Mouse (Mus musculus): ENCODE results near the gene Mx1. TPM values are rescaled to one million over a fixed set of nuclear protein-coding genes. Genes with fewer than 3 reads are reported as not detected.

Mx1 gene
- polyA plus RNA-seq, 1 experiment from 2014 or later, result not detected

DNA sequence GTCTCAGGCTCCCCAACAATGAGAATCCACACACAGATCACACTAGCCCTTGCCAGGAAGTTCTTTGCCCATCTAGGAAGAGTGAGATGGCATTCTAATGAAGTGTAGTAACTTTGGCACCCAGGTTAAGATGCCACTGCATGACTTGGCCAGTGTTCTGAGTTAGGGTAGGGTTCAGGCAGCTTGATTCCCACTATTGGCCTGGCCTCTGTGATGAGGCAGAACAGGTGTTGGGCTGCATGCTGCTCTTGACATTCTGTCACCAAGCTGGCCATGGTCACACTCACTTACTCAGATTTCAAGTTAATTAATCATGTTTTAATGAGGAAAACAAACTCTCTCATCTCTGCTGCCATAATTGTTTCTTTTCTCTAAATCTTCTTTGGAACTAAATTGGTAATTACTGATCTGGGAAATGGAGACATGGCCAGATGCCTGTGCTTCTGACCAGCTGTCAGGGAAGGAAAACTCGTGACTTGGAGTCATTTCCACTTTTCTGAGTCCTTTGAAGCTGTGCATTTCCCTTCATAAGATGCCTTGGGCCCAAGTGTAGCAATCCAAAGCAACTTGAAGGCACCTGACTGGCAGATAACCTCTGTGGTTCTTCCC, 25.2 kb downstream of the Mx1 start:
- H3K4me1 ChIP-seq (ENCODE audit: control insufficient read depth, insufficient read depth, low read length), result no peaks in the 10 kb centered on the region
- no peak overlapping the region for H3K4me3 ChIP-seq (ENCODE audit: low read depth, low read length)
- no peaks in the 10 kb centered on the region for H3K9me3 ChIP-seq (replicated peaks; ENCODE audit: control insufficient read depth, low read length)
- no peak overlapping the region for H3K9ac ChIP-seq (ENCODE audit: low read depth, low read length)
- no peak overlapping the region for H3K4me2 ChIP-seq
- ATAC-seq (replicated peaks; ENCODE audit: insufficient number of reproducible peaks, low FRiP score, low TSS enrichment), result no peak
- WGBS (ENCODE audit: insufficient replicate concordance), result 46% methylated on average over 1 of the region's 1 CpGs
- H3K27me3 ChIP-seq (ENCODE audit: control insufficient read depth, insufficient read depth, low read length), result no peaks in the 10 kb centered on the region
- H3K27ac ChIP-seq (ENCODE audit: low read depth, low read length), result no peak overlapping the region
- H3K36me3 ChIP-seq (ENCODE audit: control insufficient read depth, insufficient read depth, low read length), result no peaks in the 10 kb centered on the region

GRCm38 (mm10) chr16:97434206-97434605, 28.5 kb downstream of the Mx1 start:
- 75% methylated on average over 2 of the region's 2 CpGs for WGBS (ENCODE audit: insufficient replicate concordance)

DNA sequence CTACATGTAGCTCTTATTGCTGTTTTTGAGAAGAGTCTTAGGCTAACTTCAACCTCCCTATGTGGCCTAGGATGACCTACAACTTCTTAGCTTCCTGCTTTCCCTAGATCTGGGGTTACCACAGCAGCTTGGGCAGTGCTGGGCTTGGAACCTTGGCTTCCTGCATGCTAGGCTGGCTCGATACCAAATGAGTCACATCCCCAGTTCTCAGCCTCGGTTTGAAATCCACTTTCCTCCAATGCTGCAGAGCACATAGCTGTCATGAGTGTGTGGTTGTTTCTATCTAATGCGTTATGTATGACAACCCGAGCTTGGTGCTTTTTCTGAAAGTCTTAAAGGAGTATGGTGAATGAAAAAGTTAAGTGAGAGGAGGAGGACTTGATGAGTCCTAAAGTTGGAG, 31.4 kb downstream of the Mx1 start:
- H3K4me1 ChIP-seq (ENCODE audit: control insufficient read depth, insufficient read depth, low read length), result no peaks in the 10 kb centered on the region
- no peak overlapping the region for H3K4me3 ChIP-seq (ENCODE audit: low read depth, low read length)
- H3K4me2 ChIP-seq, result no peak overlapping the region
- WGBS (ENCODE audit: insufficient replicate concordance), result 63% methylated on average over 4 of the region's 4 CpGs
- no peak overlapping the region for H3K9ac ChIP-seq (ENCODE audit: low read depth, low read length)
- no peaks in the 10 kb centered on the region for H3K36me3 ChIP-seq (ENCODE audit: control insufficient read depth, insufficient read depth, low read length)
- no peaks in the 10 kb centered on the region for H3K9me3 ChIP-seq (replicated peaks; ENCODE audit: control insufficient read depth, low read length)
- H3K27ac ChIP-seq (ENCODE audit: low read depth, low read length), result no peak overlapping the region
- ATAC-seq (replicated peaks; ENCODE audit: insufficient number of reproducible peaks, low FRiP score, low TSS enrichment), result no peak
- H3K27me3 ChIP-seq (ENCODE audit: control insufficient read depth, insufficient read depth, low read length), result no peaks in the 10 kb centered on the region

More at GRCm38 (mm10) chr16:97434206-97434605, 28.5 kb downstream of the Mx1 start:
- Histone ChIP-seq H3K9me3 (replicated peaks; ENCODE audit: control insufficient read depth, low read length) (no peaks in the 10 kb centered on the region), H3K27me3 (ENCODE audit: control insufficient read depth, insufficient read depth, low read length) (no peaks in the 10 kb centered on the region), H3K9ac (ENCODE audit: low read depth, low read length) (no peak overlapping the region), H3K4me2 (no peak overlapping the region), H3K4me1 (ENCODE audit: control insufficient read depth, insufficient read depth, low read length) (no peaks in the 10 kb centered on the region), H3K27ac (ENCODE audit: low read depth, low read length) (no peak overlapping the region), H3K36me3 (ENCODE audit: control insufficient read depth, insufficient read depth, low read length) (no peaks in the 10 kb centered on the region), H3K4me3 (ENCODE audit: low read depth, low read length) (no peak overlapping the region)
- ATAC-seq (replicated peaks; ENCODE audit: insufficient number of reproducible peaks, low FRiP score, low TSS enrichment), result no peak

DNA sequence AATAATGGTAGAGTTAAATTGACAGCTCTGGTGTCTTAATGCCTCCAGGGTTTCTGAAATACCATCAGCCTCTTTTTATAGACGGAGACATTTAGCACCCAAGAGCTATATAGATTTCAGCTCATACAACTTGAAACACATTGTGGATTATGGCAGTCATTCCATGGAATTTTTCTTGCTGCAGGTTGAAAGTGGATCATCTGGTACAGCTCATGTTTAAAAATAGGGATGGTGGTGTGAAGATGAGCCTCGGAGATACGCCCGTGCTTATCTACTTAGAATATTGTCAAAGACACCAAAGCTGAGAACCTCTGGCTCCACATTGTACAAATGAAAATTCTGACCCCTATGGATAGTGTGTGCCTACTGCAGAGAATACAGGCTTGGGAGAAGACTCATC, 32.6 kb downstream of the Mx1 start:
- Histone ChIP-seq H3K9me3 (replicated peaks; ENCODE audit: control insufficient read depth, low read length) (no peaks in the 10 kb centered on the region), H3K4me1 (ENCODE audit: control insufficient read depth, insufficient read depth, low read length) (no peaks in the 10 kb centered on the region), H3K9ac (ENCODE audit: low read depth, low read length) (no peak overlapping the region), H3K36me3 (ENCODE audit: control insufficient read depth, insufficient read depth, low read length) (no peaks in the 10 kb centered on the region), H3K27me3 (ENCODE audit: control insufficient read depth, insufficient read depth, low read length) (no peaks in the 10 kb centered on the region), H3K4me2 (no peak overlapping the region), H3K4me3 (ENCODE audit: low read depth, low read length) (no peak overlapping the region), H3K27ac (ENCODE audit: low read depth, low read length) (no peak overlapping the region)
- WGBS (ENCODE audit: insufficient replicate concordance), result 86% methylated on average over 4 of the region's 4 CpGs
- ATAC-seq (replicated peaks; ENCODE audit: insufficient number of reproducible peaks, low FRiP score, low TSS enrichment), result no peak

- no peaks in the 10 kb centered on the region for H3K36me3 ChIP-seq (ENCODE audit: control insufficient read depth, insufficient read depth, low read length)
- no peaks in the 10 kb centered on the region for H3K27me3 ChIP-seq (ENCODE audit: control insufficient read depth, insufficient read depth, low read length)
- H3K4me1 ChIP-seq (ENCODE audit: control insufficient read depth, insufficient read depth, low read length), result no peaks in the 10 kb centered on the region
- ATAC-seq (replicated peaks; ENCODE audit: insufficient number of reproducible peaks, low FRiP score, low TSS enrichment), result no peak
- 73% methylated on average over 3 of the region's 3 CpGs for WGBS (ENCODE audit: insufficient replicate concordance)
- H3K4me2 ChIP-seq, result no peak overlapping the region
- no peak overlapping the region for H3K9ac ChIP-seq (ENCODE audit: low read depth, low read length)
- H3K4me3 ChIP-seq (ENCODE audit: low read depth, low read length), result no peak overlapping the region
- H3K27ac ChIP-seq (ENCODE audit: low read depth, low read length), result no peak overlapping the region
- no peaks in the 10 kb centered on the region for H3K9me3 ChIP-seq (replicated peaks; ENCODE audit: control insufficient read depth, low read length)
Observed at GRCm38 (mm10) chr16:97428026-97428425, 34.7 kb downstream of the Mx1 start.

DNA sequence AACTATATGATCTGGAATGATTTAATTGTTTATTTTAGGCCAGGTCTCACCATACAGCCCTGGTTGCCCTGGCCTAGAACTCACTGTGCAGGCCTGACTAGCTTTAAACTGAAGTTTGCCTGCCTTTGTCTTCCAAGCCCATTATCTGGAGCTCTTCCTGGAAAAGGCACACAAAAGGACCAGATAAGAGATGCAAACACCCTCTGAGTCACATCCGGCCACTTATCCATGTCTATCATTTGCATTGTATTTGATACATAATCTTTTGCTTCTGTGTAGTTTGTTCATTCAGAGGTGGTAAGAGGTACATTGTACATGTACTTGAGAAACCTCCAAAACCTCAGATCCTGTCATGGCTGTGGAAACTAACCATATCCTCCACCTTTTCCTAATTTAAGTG, 39.1 kb downstream of the Mx1 start:
- no peaks in the 10 kb centered on the region for H3K27me3 ChIP-seq (ENCODE audit: control insufficient read depth, insufficient read depth, low read length)
- no peaks in the 10 kb centered on the region for H3K9me3 ChIP-seq (replicated peaks; ENCODE audit: control insufficient read depth, low read length)
- H3K9ac ChIP-seq (ENCODE audit: low read depth, low read length), result no peak overlapping the region
- no peaks in the 10 kb centered on the region for H3K4me1 ChIP-seq (ENCODE audit: control insufficient read depth, insufficient read depth, low read length)
- no peak overlapping the region for H3K4me3 ChIP-seq (ENCODE audit: low read depth, low read length)
- WGBS (ENCODE audit: insufficient replicate concordance), result 39% methylated on average over 1 of the region's 1 CpGs
- H3K36me3 ChIP-seq (ENCODE audit: control insufficient read depth, insufficient read depth, low read length), result no peaks in the 10 kb centered on the region
- ATAC-seq (replicated peaks; ENCODE audit: insufficient number of reproducible peaks, low FRiP score, low TSS enrichment), result no peak
- H3K4me2 ChIP-seq, result no peak overlapping the region
- no peak overlapping the region for H3K27ac ChIP-seq (ENCODE audit: low read depth, low read length)

- ATAC-seq (replicated peaks; ENCODE audit: insufficient number of reproducible peaks, low FRiP score, low TSS enrichment), result no peak
- Histone ChIP-seq H3K27ac (ENCODE audit: low read depth, low read length) (no peak overlapping the region), H3K4me1 (ENCODE audit: control insufficient read depth, insufficient read depth, low read length) (no peaks in the 10 kb centered on the region), H3K9me3 (replicated peaks; ENCODE audit: control insufficient read depth, low read length) (no peaks in the 10 kb centered on the region), H3K4me2 (no peak overlapping the region), H3K9ac (ENCODE audit: low read depth, low read length) (no peak overlapping the region), H3K36me3 (ENCODE audit: control insufficient read depth, insufficient read depth, low read length) (no peaks in the 10 kb centered on the region), H3K27me3 (ENCODE audit: control insufficient read depth, insufficient read depth, low read length) (no peaks in the 10 kb centered on the region), H3K4me3 (ENCODE audit: low read depth, low read length) (no peak overlapping the region)
- WGBS (ENCODE audit: insufficient replicate concordance), result 71% methylated on average over 6 of the region's 6 CpGs
Observed at GRCm38 (mm10) chr16:97421671-97422070, 41.0 kb downstream of the Mx1 start.

DNA sequence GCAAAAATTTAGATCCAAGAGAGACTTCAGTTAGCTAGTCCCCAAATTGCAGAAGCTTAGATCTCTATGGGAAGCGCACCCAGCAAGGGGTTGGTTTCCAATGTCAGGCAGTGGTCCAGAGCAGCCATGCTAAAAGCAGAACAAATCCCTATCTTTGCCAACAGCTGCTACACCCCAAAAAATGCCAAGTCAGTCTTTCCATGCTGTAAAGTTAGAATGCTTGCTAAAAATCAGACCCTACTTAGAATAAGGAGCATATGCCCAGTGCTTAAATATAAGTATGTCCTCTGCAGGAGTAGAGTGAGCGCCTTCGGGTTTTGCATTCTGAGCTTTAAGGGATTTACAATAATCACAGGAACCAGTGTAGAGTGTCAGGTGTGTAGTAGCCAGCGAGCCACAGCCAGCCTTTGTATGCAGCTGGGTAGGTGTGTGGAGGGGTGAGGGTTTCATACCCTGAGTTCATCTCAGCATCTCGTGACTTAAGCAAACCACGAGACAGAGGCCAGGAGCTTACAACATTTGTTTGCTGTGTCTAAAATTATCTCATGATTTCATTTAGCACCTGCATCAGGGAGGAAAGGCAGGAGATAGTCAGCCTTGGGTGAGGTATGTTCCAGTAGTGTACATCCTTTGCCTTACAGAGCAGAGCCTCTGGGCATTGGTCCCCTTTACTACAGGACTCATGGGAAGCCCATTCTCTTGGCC, 43.8 kb downstream of the Mx1 start:
- ATAC-seq (replicated peaks; ENCODE audit: insufficient number of reproducible peaks, low FRiP score, low TSS enrichment), result no peak
- no peaks in the 10 kb centered on the region for H3K9me3 ChIP-seq (replicated peaks; ENCODE audit: control insufficient read depth, low read length)
- 80% methylated on average over 6 of the region's 6 CpGs for WGBS (ENCODE audit: insufficient replicate concordance)

More for the DNA sequence above, 43.8 kb downstream of the Mx1 start:
- Histone ChIP-seq H3K27me3 (ENCODE audit: control insufficient read depth, insufficient read depth, low read length) (no peaks in the 10 kb centered on the region), H3K4me2 (no peak overlapping the region), H3K9ac (ENCODE audit: low read depth, low read length) (no peak overlapping the region), H3K4me1 (ENCODE audit: control insufficient read depth, insufficient read depth, low read length) (no peaks in the 10 kb centered on the region), H3K4me3 (ENCODE audit: low read depth, low read length) (no peak overlapping the region), H3K27ac (ENCODE audit: low read depth, low read length) (no peak overlapping the region), H3K36me3 (ENCODE audit: control insufficient read depth, insufficient read depth, low read length) (no peaks in the 10 kb centered on the region)

All from heart, embryonic 11.5 days (tissue).